Mouse (Mus musculus): ENCODE measurements around the gene Limch1. TPM values are rescaled to one million over a fixed set of nuclear protein-coding genes. Genes with fewer than 3 reads are reported as not detected.

Gene Limch1
- total and polyA plus RNA-seq, 3 experiments = 0.05 TPM; not detected in 2

DNA sequence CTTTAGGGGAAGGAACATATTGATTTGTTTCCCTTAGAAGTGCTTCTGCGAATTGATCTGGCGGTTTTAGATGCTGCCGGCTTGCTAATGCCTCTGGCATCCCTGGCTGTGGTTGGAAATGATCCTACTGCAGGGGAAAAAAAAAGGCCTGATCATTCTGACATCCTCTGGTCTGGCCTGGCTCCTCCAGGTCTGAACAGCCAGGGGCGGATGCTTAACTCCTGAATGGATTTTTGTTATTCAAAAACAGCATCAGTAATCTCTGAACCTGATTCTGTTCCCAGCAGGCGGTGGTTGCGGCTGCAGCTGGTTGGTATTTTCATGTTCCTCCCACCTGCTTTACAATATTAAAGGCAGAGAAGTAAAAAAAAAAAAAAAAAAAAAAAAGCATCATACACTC, 337.5 kb downstream of the Limch1 start:
- Histone ChIP-seq H3K27ac (ENCODE audit: insufficient read depth, low read depth) (no peak overlapping the region), H3K36me3 (replicated peaks in 1 of 2; ENCODE audit: control insufficient read depth in 1 of 2, insufficient read depth in 1 of 2, low read length in 1 of 2) (no peaks in the 10 kb centered on the region), H3K9me3 (replicated peaks; ENCODE audit: low read length) (peaks cover 13% of the 10 kb centered on the region), H3K9ac (ENCODE audit: insufficient read depth, low read depth) (no peak overlapping the region), H3K4me1 (ENCODE audit: control insufficient read depth in 1 of 2, insufficient read depth in 2 of 2) (no peaks in the 10 kb centered on the region), H3K79me2 (replicated peaks; ENCODE audit: control insufficient read depth, extremely low read depth, insufficient read depth, poor library complexity, severe bottlenecking) (no peaks in the 10 kb centered on the region), H3K4me2 (ENCODE audit: insufficient read depth, low read depth, poor library complexity, severe bottlenecking) (no peak overlapping the region), H3K4me3 (replicated peaks in 1 of 3; ENCODE audit: low read depth in 2 of 3, low read length in 2 of 3, poor library complexity in 1 of 3) (no peak overlapping the region), H3K27me3 (replicated peaks) (no peaks in the 10 kb centered on the region)
- TF ChIP-seq UBTF (IDR thresholded peaks at IDR 0.05; ENCODE audit: low read depth, low read length) (no peak), TCF12 (IDR thresholded peaks at IDR 0.05; ENCODE audit: low read depth, low read length) (no peak), ELF1 (IDR thresholded peaks at IDR 0.05; ENCODE audit: low read depth, low read length) (no peak), EP300 (IDR thresholded peaks at IDR 0.05; ENCODE audit: low read length) (no peak), ZKSCAN1 (IDR thresholded peaks at IDR 0.05; ENCODE audit: borderline replicate concordance, low read depth, low read length) (no peak), SMC3 (IDR thresholded peaks at IDR 0.05; ENCODE audit: low read depth, low read length) (no peak), MAFK (IDR thresholded peaks at IDR 0.05; ENCODE audit: insufficient replicate concordance, low read length) (no peak), CTCF (conservative IDR thresholded peaks at IDR 0.05 in 1 of 2, IDR thresholded peaks at IDR 0.05 in 1 of 2; ENCODE audit: low read depth in 2 of 2, low read length in 2 of 2) (no peak), GABPA (IDR thresholded peaks at IDR 0.05; ENCODE audit: insufficient replicate concordance, low read depth, low read length) (no peak), NRF1 (IDR thresholded peaks at IDR 0.05; ENCODE audit: low read depth, low read length) (no peak), MAZ (IDR thresholded peaks at IDR 0.05; ENCODE audit: low read depth, low read length) (no peak), E2F4 (IDR thresholded peaks at IDR 0.05; ENCODE audit: insufficient replicate concordance, low read depth, low read length) (no peak), MXI1 (IDR thresholded peaks at IDR 0.05; ENCODE audit: low read depth, low read length) (no peak), NELFE (IDR thresholded peaks at IDR 0.05; ENCODE audit: low read depth, low read length) (no peak), MAX (IDR thresholded peaks at IDR 0.05; ENCODE audit: low read length) (no peak)
- DNase-seq (ENCODE audit: extremely low read depth) = no peak
- dilution Hi-C loops (cut with MboI; ENCODE audit: extremely low pct_ligation_motif_present, extremely low pct_unique_long_range_greater_than_20kb, low sequenced_read_pairs) = no loop called here
- in situ Hi-C loops (cut with MboI; ENCODE audit: low pct_ligation_motif_present, low pct_unique_long_range_greater_than_20kb, low sequenced_read_pairs) = no loop called here

- H3K27ac ChIP-seq (ENCODE audit: insufficient read depth, low read depth) = no peak overlapping the region
- in situ Hi-C loops (cut with MboI; ENCODE audit: low pct_ligation_motif_present, low pct_unique_long_range_greater_than_20kb, low sequenced_read_pairs) (no loop called here), dilution Hi-C loops (cut with MboI; ENCODE audit: extremely low pct_ligation_motif_present, extremely low pct_unique_long_range_greater_than_20kb, low sequenced_read_pairs) (no loop called here)
- H3K36me3 ChIP-seq (replicated peaks in 1 of 2; ENCODE audit: control insufficient read depth in 1 of 2, insufficient read depth in 1 of 2, low read length in 1 of 2) = no peaks in the 10 kb centered on the region
- H3K4me3 ChIP-seq (replicated peaks in 1 of 3; ENCODE audit: low read depth in 2 of 3, low read length in 2 of 3, poor library complexity in 1 of 3) = no peak overlapping the region
- TF ChIP-seq CTCF (conservative IDR thresholded peaks at IDR 0.05 in 1 of 2, IDR thresholded peaks at IDR 0.05 in 1 of 2; ENCODE audit: low read depth in 2 of 2, low read length in 2 of 2) (no peak), MAX (IDR thresholded peaks at IDR 0.05; ENCODE audit: low read length) (no peak), GABPA (IDR thresholded peaks at IDR 0.05; ENCODE audit: insufficient replicate concordance, low read depth, low read length) (no peak), NRF1 (IDR thresholded peaks at IDR 0.05; ENCODE audit: low read depth, low read length) (no peak), ELF1 (IDR thresholded peaks at IDR 0.05; ENCODE audit: low read depth, low read length) (no peak), IRF4 (IDR thresholded peaks at IDR 0.05; ENCODE audit: low read depth, low read length) (no peak), EP300 (IDR thresholded peaks at IDR 0.05; ENCODE audit: low read length) (no peak), ZC3H11A (IDR thresholded peaks at IDR 0.05; ENCODE audit: low read depth, low read length) (no peak), NELFE (IDR thresholded peaks at IDR 0.05; ENCODE audit: low read depth, low read length) (no peak), ZMIZ1 (IDR thresholded peaks at IDR 0.05; ENCODE audit: low read depth, low read length) (no peak), JUN (IDR thresholded peaks at IDR 0.05; ENCODE audit: insufficient read depth, low read depth, low read length) (no peak), RCOR1 (conservative IDR thresholded peaks at IDR 0.05; ENCODE audit: low read depth, low read length) (no peak), ZKSCAN1 (IDR thresholded peaks at IDR 0.05; ENCODE audit: borderline replicate concordance, low read depth, low read length) (no peak), USF2 (conservative IDR thresholded peaks at IDR 0.05; ENCODE audit: low read depth, low read length) (no peak)
- no peak overlapping the region for H3K9ac ChIP-seq (ENCODE audit: insufficient read depth, low read depth)
- H3K4me2 ChIP-seq (ENCODE audit: insufficient read depth, low read depth, poor library complexity, severe bottlenecking) = no peak overlapping the region
- no peaks in the 10 kb centered on the region for H3K9me3 ChIP-seq (replicated peaks; ENCODE audit: low read length)
- no peaks in the 10 kb centered on the region for H3K4me1 ChIP-seq (ENCODE audit: control insufficient read depth in 1 of 2, insufficient read depth in 2 of 2)
- H3K27me3 ChIP-seq (replicated peaks) = no peaks in the 10 kb centered on the region
- no peak for DNase-seq (ENCODE audit: extremely low read depth)
- H3K79me2 ChIP-seq (replicated peaks; ENCODE audit: control insufficient read depth, extremely low read depth, insufficient read depth, poor library complexity, severe bottlenecking) = no peaks in the 10 kb centered on the region
These were observed 345.2 kb downstream of the Limch1 start for GRCm38 (mm10) chr5:67090856-67091255.
